Mouse (Mus musculus) hindbrain, postnatal 0 days (tissue): ENCODE data around the gene Grk4. TPM values are rescaled to one million over a fixed set of nuclear protein-coding genes. Genes with fewer than 3 reads are reported as not detected.

Experiments used
- ATAC-seq: fragments of 200-750 bp; cut with Nextera tagmentation; 2 replicates; pipeline ENCODE4 v1.8.0; 2017; ENCODE audit warnings: mild to moderate bottlenecking, moderate TSS enrichment, moderate library complexity
- DNase-seq: peaks from one replicate; pipeline ENCODE4 v3.0.0-alpha.2; 2015; ENCODE audit warnings: low spot score
- H3K27ac ChIP-seq: fragments of 300-500 bp; sonication (generic); 2 replicates; pipeline ENCODE4 v1.5.1; 2014; ENCODE audit warnings: mild to moderate bottlenecking
- H3K27me3 ChIP-seq: fragments of 300-500 bp; sonication (generic); 2 replicates; pipeline ENCODE4 v1.6.1; 2014; ENCODE audit warnings: low read length, mixed read lengths; ENCODE audit not compliant: insufficient read depth
- H3K36me3 ChIP-seq: fragments of 300-500 bp; sonication (generic); 2 replicates; pipeline ENCODE4 v1.6.1; 2014; ENCODE audit warnings: low read length, mixed read lengths; ENCODE audit not compliant: insufficient read depth
- H3K4me1 ChIP-seq: fragments of 300-500 bp; sonication (generic); 2 replicates; pipeline ENCODE4 v1.6.1; 2014; ENCODE audit warnings: antibody characterized with exemption, low read length, mixed read lengths; ENCODE audit not compliant: insufficient read depth
- H3K4me2 ChIP-seq: fragments of 300-500 bp; sonication (generic); 2 replicates; pipeline ENCODE4 v1.6.1; 2014; ENCODE audit warnings: low read depth, mild to moderate bottlenecking, low read length, moderate library complexity, mixed read lengths
- H3K4me3 ChIP-seq: fragments of 300-500 bp; sonication (generic); 2 replicates; pipeline ENCODE4 v1.5.1; 2014; ENCODE audit warnings: low read length
- H3K9ac ChIP-seq: fragments of 300-500 bp; sonication (generic); replicated peaks from 2 replicates; pipeline ENCODE4 v1.6.1; 2014; ENCODE audit warnings: mild to moderate bottlenecking, low read length, moderate library complexity, mixed read lengths
- H3K9me3 ChIP-seq: fragments of 300-500 bp; sonication (generic); 2 replicates; pipeline ENCODE4 v1.6.1; 2016; ENCODE audit warnings: low read length, mixed read lengths
- CTCF ChIP-seq: IDR thresholded peaks from 2 replicates; pipeline ENCODE4 v1.5.1; 2016; ENCODE audit warnings: antibody characterized with exemption, control low read depth, low read depth
- WGBS: fragments of 180-500 bp; shearing (Covaris S2); extraction: QIAGEN DNeasy Blood & Tissue Kit; methylation state at CpG from one replicate; pipeline ENCODE4 v1.1.7; 2014; 5-methylcytosine and 5-hydroxymethylcytosine counted together
- polyA plus RNA-seq: library from polyadenylated mRNA; unstranded; fragments of >200 nt; fragmentation: Nextera tagmentation; extraction: Ambion mirVana; gene quantifications from 2 replicates; pipeline ENCODE4 v1.2.1, GENCODE M21; 2015
- total RNA-seq: library from RNA; depleted of rRNA; stranded (reverse); fragments of >200 nt; gene quantifications from 2 replicates; pipeline ENCODE4 v1.2.3, GENCODE M21; 2014

The Grk4 gene
- total and polyA plus RNA-seq, 2 experiments from 2014 or later, result 2.1 to 5.3 TPM

GRCm38 (mm10) chr5:34637591-34638156 lies 22.5 kb upstream of the Grk4 start:
- no peak overlapping the region; the same call in 1 of the 2 replicates for H3K4me3 ChIP-seq
- no peak for DNase-seq
- H3K4me1 ChIP-seq, result no peaks in the 10 kb centered on the region
- no peaks in the 10 kb centered on the region for H3K9me3 ChIP-seq
- H3K9ac ChIP-seq, result no peak overlapping the region
- peaks cover 46% of the 10 kb centered on the region for H3K36me3 ChIP-seq
- no peak overlapping the region for H3K4me2 ChIP-seq
- WGBS, result 82% methylated on average over 7 of the region's 7 CpGs
- ATAC-seq, result no peak
- no peaks in the 10 kb centered on the region for H3K27me3 ChIP-seq
- peak overlapping the region; percentile 87; the same call in 1 of the 2 replicates for H3K27ac ChIP-seq
- no peak for TF ChIP-seq CTCF

GRCm38 (mm10) chr5:34641991-34642390 lies 18.2 kb upstream of the Grk4 start:
- no peak for DNase-seq
- Histone ChIP-seq H3K27me3 (no peaks in the 10 kb centered on the region), H3K9ac (no peak overlapping the region), H3K4me1 (no peaks in the 10 kb centered on the region), H3K27ac (no peak overlapping the region), H3K36me3 (peaks cover 64% of the 10 kb centered on the region), H3K4me2 (no peak overlapping the region), H3K4me3 (no peak overlapping the region), H3K9me3 (no peaks in the 10 kb centered on the region)
- WGBS, result 91% methylated on average over 3 of the region's 3 CpGs
- ATAC-seq, result no peak
- TF ChIP-seq CTCF, result no peak

DNA sequence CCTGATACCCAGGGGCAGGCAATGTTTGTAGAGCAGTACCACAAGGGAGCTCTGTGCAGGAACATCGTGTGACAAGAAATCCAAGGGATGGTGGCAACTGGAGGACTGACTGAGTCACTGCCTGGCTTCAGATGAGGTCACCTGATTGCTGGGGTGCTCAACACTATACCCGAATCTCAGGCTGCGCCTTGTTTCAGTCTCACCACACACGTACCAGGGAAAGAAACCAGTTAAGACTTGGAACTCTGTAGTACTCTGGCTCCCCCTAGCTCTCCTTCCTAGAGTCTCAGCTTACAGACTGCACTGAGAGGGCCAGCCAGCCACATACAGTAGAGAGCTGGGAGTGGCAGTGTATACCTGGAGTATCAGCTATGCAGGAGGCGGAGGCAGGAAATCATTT lies 17.2 kb upstream of the Grk4 start:
- DNase-seq, result peak; percentile 70
- H3K4me2 ChIP-seq, result no peak overlapping the region
- H3K27me3 ChIP-seq, result no peaks in the 10 kb centered on the region
- ATAC-seq, result peak; percentile 87
- no peak overlapping the region for H3K9ac ChIP-seq
- no peaks in the 10 kb centered on the region for H3K9me3 ChIP-seq
- TF ChIP-seq CTCF, result peak; percentile 73
- 59% methylated on average over 5 of the region's 5 CpGs for WGBS
- H3K36me3 ChIP-seq, result peaks cover 67% of the 10 kb centered on the region
- H3K4me1 ChIP-seq, result no peaks in the 10 kb centered on the region
- H3K4me3 ChIP-seq, result no peak overlapping the region
- H3K27ac ChIP-seq, result no peak overlapping the region

GRCm38 (mm10) chr5:34647581-34647980 lies 12.6 kb upstream of the Grk4 start:
- H3K9ac ChIP-seq, result no peak overlapping the region
- peak; percentile 64; the same call in 1 of the 2 replicates for ATAC-seq
- H3K36me3 ChIP-seq, result peaks cover 74% of the 10 kb centered on the region
- DNase-seq, result peak; percentile 81
- no peak overlapping the region for H3K4me3 ChIP-seq
- H3K4me1 ChIP-seq, result no peaks in the 10 kb centered on the region
- no peak overlapping the region for H3K4me2 ChIP-seq
- no peaks in the 10 kb centered on the region for H3K9me3 ChIP-seq
- WGBS, result 45% methylated on average over 4 of the region's 4 CpGs
- H3K27me3 ChIP-seq, result no peaks in the 10 kb centered on the region
- no peak overlapping the region for H3K27ac ChIP-seq
- peak; percentile 86 for TF ChIP-seq CTCF

DNA sequence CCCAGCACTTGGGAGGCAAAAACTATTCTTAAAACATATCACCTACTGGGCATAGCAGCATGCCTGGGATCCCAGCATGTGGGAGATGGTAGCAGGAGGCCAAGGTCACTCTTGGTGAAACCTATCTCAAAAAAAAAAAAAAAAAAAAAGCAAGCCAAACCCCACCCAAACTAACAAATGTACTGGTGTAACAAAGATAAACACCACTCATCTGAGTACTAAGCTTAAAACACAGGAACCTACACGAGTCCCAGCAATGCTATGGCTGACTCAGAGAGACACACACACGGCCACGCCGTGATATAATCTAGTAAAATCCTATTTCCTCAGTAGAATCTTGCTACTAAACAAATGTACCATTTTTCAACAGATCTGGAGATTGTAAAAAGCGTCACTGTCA lies 7.2 kb upstream of the Grk4 start:
- Histone ChIP-seq H3K4me2 (no peak overlapping the region), H3K27ac (no peak overlapping the region), H3K9me3 (no peaks in the 10 kb centered on the region), H3K4me3 (no peak overlapping the region), H3K36me3 (peaks cover 76% of the 10 kb centered on the region), H3K27me3 (no peaks in the 10 kb centered on the region), H3K9ac (no peak overlapping the region), H3K4me1 (no peaks in the 10 kb centered on the region)
- ATAC-seq (no peak), DNase-seq (no peak)
- 97% methylated on average over 5 of the region's 5 CpGs for WGBS
- no peak for TF ChIP-seq CTCF

- H3K4me2 ChIP-seq, result no peak overlapping the region
- no peaks in the 10 kb centered on the region for H3K27me3 ChIP-seq
- ATAC-seq (no peak), DNase-seq (no peak)
- no peaks in the 10 kb centered on the region for H3K9me3 ChIP-seq
- H3K36me3 ChIP-seq, result peaks cover 61% of the 10 kb centered on the region
- no peak overlapping the region for H3K27ac ChIP-seq
- no peaks in the 10 kb centered on the region for H3K4me1 ChIP-seq
- 73% methylated on average over 9 of the region's 9 CpGs for WGBS
- TF ChIP-seq CTCF, result no peak
- no peak overlapping the region for H3K9ac ChIP-seq
- no peak overlapping the region for H3K4me3 ChIP-seq
Observed at GRCm38 (mm10) chr5:34654881-34655280, 5.3 kb upstream of the Grk4 start.

GRCm38 (mm10) chr5:34657556-34657955 lies 2.6 kb upstream of the Grk4 start:
- Histone ChIP-seq H3K4me1 (no peaks in the 10 kb centered on the region), H3K4me3 (no peak overlapping the region), H3K36me3 (peaks cover 36% of the 10 kb centered on the region), H3K27me3 (no peaks in the 10 kb centered on the region), H3K9me3 (no peaks in the 10 kb centered on the region), H3K9ac (no peak overlapping the region), H3K4me2 (no peak overlapping the region), H3K27ac (no peak overlapping the region)
- DNase-seq, result no peak
- WGBS, result 92% methylated on average over 8 of the region's 8 CpGs
- no peak for ATAC-seq
- no peak for TF ChIP-seq CTCF
